Mouse (Mus musculus): ENCODE data around the gene Cited2.

GRCm38 (mm10) chr10:17722158-17722557, 860 bp upstream of the Cited2 start:
- TF ChIP-seq POLR2A (IDR thresholded peaks at IDR 0.05; ENCODE audit: borderline replicate concordance, extremely low read depth, insufficient read depth, insufficient read length, poor library complexity, severe bottlenecking) (0 out of 2 replicates have a peak, but pooled peaks have one; percentile 24), CTCF (IDR thresholded peaks at IDR 0.05; ENCODE audit: borderline replicate concordance, extremely low read depth, insufficient read depth, insufficient read length) (0 out of 2 replicates have a peak, but pooled peaks have one; percentile 4)

Data from brain, embryonic 14.5 days (tissue).